Mouse (Mus musculus): ENCODE results near the gene Tmem144.

GRCm38 (mm10) chr3:79783630-79784361 lies 68.8 kb downstream of the Tmem144 start:
- TF ChIP-seq CTCF (conservative IDR thresholded peaks at IDR 0.05 in 1 of 2, IDR thresholded peaks at IDR 0.05 in 1 of 2; ENCODE audit: low read depth in 2 of 2, low read length in 2 of 2): no peak
- no peak for TF ChIP-seq POLR2AphosphoS2 (IDR thresholded peaks at IDR 0.05; ENCODE audit: low read depth, low read length)
